Mouse (Mus musculus) ES-Bruce4 (cell line): ENCODE results near the gene Tmem135.

Source experiments
- CTCF ChIP-seq: IDR thresholded peaks from one replicate; pipeline ENCODE4 v1.8.1; 2011; ENCODE audit warnings: low read depth, low read length
- POLR2A ChIP-seq: IDR thresholded peaks from one replicate; pipeline ENCODE4 v1.8.1; 2011; ENCODE audit warnings: low read length; ENCODE audit not compliant: insufficient read depth

GRCm38 (mm10) chr7:89248135-89248850, 155.7 kb downstream of the Tmem135 start:
- TF ChIP-seq CTCF, result no peak
- TF ChIP-seq POLR2A, result no peak
